Mouse (Mus musculus) limb, embryonic 10.5 days (tissue): ENCODE measurements at regions not wholly inside any gene's neighbourhood (a gene's known extent, or its start where the extent isn't known, plus 50 kb on each side); places are given as distances from the start of the nearest gene placed in this dataset.

ENCODE experiments used
- DNase-seq: peaks from one replicate; pipeline ENCODE4 v3.0.0-alpha.2; 2017; ENCODE audit warnings: low spot score
- H3K27ac ChIP-seq: fragments of 300-500 bp; sonication (generic); 2 replicates; pipeline ENCODE4 v1.5.1; 2016; ENCODE audit warnings: mild to moderate bottlenecking
- H3K27me3 ChIP-seq: fragments of 300-500 bp; sonication (generic); 2 replicates; pipeline ENCODE4 v1.6.1; 2016; ENCODE audit warnings: low read depth, mild to moderate bottlenecking; ENCODE audit not compliant: poor library complexity, severe bottlenecking
- H3K36me3 ChIP-seq: fragments of 300-500 bp; sonication (generic); 2 replicates; pipeline ENCODE4 v1.6.1; 2016; ENCODE audit warnings: mild to moderate bottlenecking, moderate library complexity
- H3K4me1 ChIP-seq: fragments of 300-500 bp; sonication (generic); 2 replicates; pipeline ENCODE4 v1.6.1; 2016
- H3K4me3 ChIP-seq: fragments of 300-500 bp; sonication (generic); 2 replicates; pipeline ENCODE4 v1.5.1; 2016; ENCODE audit warnings: mild to moderate bottlenecking, moderate library complexity
- H3K9me3 ChIP-seq: fragments of 300-500 bp; sonication (generic); replicated peaks from 2 replicates; pipeline ENCODE4 v1.6.1; 2016; ENCODE audit warnings: mild to moderate bottlenecking
- WGBS: fragments of 180-500 bp; shearing (Covaris S2); methylation state at CpG from one replicate; pipeline ENCODE4 v1.1.7; 2016; 5-methylcytosine and 5-hydroxymethylcytosine counted together

GRCm38 (mm10) chr14:99504909-99505308 lies 206.4 kb downstream of the Klf5 start:
- DNase-seq: no peak
- Histone ChIP-seq H3K27ac (no peak overlapping the region), H3K4me3 (no peak overlapping the region), H3K36me3 (no peaks in the 10 kb centered on the region), H3K27me3 (no peaks in the 10 kb centered on the region), H3K9me3 (no peaks in the 10 kb centered on the region), H3K4me1 (no peaks in the 10 kb centered on the region)
- 90% methylated on average over 4 of the region's 4 CpGs for WGBS

- WGBS: 61% methylated on average over 3 of the region's 3 CpGs
- H3K9me3 ChIP-seq: no peaks in the 10 kb centered on the region
- no peaks in the 10 kb centered on the region for H3K36me3 ChIP-seq
- H3K27ac ChIP-seq: no peak overlapping the region
- DNase-seq: no peak
- H3K4me3 ChIP-seq: no peak overlapping the region
- no peaks in the 10 kb centered on the region for H3K4me1 ChIP-seq
- no peaks in the 10 kb centered on the region for H3K27me3 ChIP-seq
Observed at GRCm38 (mm10) chr14:99509696-99510536, 211.4 kb downstream of the Klf5 start.

- Histone ChIP-seq H3K4me3 (no peak overlapping the region), H3K36me3 (no peaks in the 10 kb centered on the region), H3K9me3 (no peaks in the 10 kb centered on the region), H3K4me1 (no peaks in the 10 kb centered on the region), H3K27me3 (no peaks in the 10 kb centered on the region), H3K27ac (no peak overlapping the region)
- WGBS: 95% methylated on average over 1 of the region's 1 CpGs
- DNase-seq: no peak
Observed at GRCm38 (mm10) chr14:99515474-99515873, 217.0 kb downstream of the Klf5 start.

- H3K9me3 ChIP-seq: no peaks in the 10 kb centered on the region
- DNase-seq: no peak
- H3K27me3 ChIP-seq: no peaks in the 10 kb centered on the region
- no peaks in the 10 kb centered on the region for H3K4me1 ChIP-seq
- no peak overlapping the region for H3K4me3 ChIP-seq
- 93% methylated on average over 6 of the region's 6 CpGs for WGBS
- H3K36me3 ChIP-seq: no peaks in the 10 kb centered on the region
- H3K27ac ChIP-seq: no peak overlapping the region
Observed at GRCm38 (mm10) chr14:99516703-99517102, 218.2 kb downstream of the Klf5 start.

- WGBS: 83% methylated on average over 6 of the region's 6 CpGs
- Histone ChIP-seq H3K36me3 (no peaks in the 10 kb centered on the region), H3K27ac (no peak overlapping the region), H3K9me3 (no peaks in the 10 kb centered on the region), H3K27me3 (no peaks in the 10 kb centered on the region), H3K4me1 (no peaks in the 10 kb centered on the region), H3K4me3 (no peak overlapping the region)
- no peak for DNase-seq
Observed at GRCm38 (mm10) chr14:99520343-99520742, 221.9 kb downstream of the Klf5 start.

GRCm38 (mm10) chr14:99521954-99522523 lies 223.5 kb downstream of the Klf5 start:
- Histone ChIP-seq H3K27ac (no peak overlapping the region), H3K4me1 (no peaks in the 10 kb centered on the region), H3K27me3 (no peaks in the 10 kb centered on the region), H3K4me3 (no peak overlapping the region), H3K36me3 (no peaks in the 10 kb centered on the region), H3K9me3 (no peaks in the 10 kb centered on the region)
- no peak for DNase-seq
- WGBS: 90% methylated on average over 13 of the region's 13 CpGs

DNA sequence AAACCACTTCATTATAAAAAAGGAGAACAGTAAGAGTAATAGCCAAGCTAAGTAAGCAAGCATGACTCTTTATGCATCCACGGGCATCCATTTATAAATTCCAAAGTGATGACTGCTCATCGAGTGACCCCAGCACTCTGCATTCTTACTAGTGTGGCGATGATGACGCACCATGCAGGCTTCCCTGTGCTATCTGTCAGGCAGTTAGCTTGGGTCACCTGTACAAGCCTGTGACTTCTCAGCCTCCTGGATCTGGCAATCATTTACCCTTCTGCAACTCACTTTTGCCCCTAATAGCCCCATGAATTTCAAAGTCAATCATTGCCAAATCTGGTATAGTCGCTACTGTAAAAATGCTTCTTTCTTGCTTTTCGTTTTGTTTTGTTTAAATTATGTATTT lies 237.3 kb downstream of the Klf5 start:
- Histone ChIP-seq H3K4me1 (no peaks in the 10 kb centered on the region), H3K27ac (no peak overlapping the region), H3K27me3 (no peaks in the 10 kb centered on the region), H3K9me3 (no peaks in the 10 kb centered on the region), H3K4me3 (no peak overlapping the region), H3K36me3 (no peaks in the 10 kb centered on the region)
- DNase-seq: no peak
- WGBS: 90% methylated on average over 6 of the region's 6 CpGs

- H3K9me3 ChIP-seq: no peaks in the 10 kb centered on the region
- H3K36me3 ChIP-seq: no peaks in the 10 kb centered on the region
- H3K4me3 ChIP-seq: no peak overlapping the region
- no peak for DNase-seq
- 83% methylated on average over 1 of the region's 1 CpGs for WGBS
- H3K27ac ChIP-seq: no peak overlapping the region
- H3K27me3 ChIP-seq: no peaks in the 10 kb centered on the region
- no peaks in the 10 kb centered on the region for H3K4me1 ChIP-seq
Observed at GRCm38 (mm10) chr14:99537286-99537685, 238.8 kb downstream of the Klf5 start.

DNA sequence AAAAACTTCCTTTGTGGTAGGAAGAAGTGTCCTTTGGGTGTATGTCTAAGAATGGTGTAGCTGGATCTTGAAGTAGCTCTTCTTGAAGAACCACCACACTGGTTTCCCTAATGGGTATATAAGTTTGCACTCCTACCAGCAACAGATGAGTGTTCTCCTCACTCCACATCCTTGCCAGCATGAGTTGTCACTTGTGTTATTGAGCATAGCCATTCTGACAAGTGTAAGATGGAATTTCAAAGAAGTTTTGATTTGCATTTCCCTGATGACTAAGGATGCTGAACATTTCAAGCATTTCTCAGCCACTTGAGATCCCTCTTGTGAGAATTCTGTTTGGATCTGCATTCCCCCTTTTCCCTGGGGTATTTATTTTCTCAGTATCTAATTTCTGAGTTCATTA lies 243.2 kb downstream of the Klf5 start:
- no peaks in the 10 kb centered on the region for H3K9me3 ChIP-seq
- H3K36me3 ChIP-seq: no peaks in the 10 kb centered on the region
- H3K4me3 ChIP-seq: no peak overlapping the region
- no peak overlapping the region for H3K27ac ChIP-seq
- H3K4me1 ChIP-seq: no peaks in the 10 kb centered on the region
- no peak for DNase-seq
- H3K27me3 ChIP-seq: no peaks in the 10 kb centered on the region

DNA sequence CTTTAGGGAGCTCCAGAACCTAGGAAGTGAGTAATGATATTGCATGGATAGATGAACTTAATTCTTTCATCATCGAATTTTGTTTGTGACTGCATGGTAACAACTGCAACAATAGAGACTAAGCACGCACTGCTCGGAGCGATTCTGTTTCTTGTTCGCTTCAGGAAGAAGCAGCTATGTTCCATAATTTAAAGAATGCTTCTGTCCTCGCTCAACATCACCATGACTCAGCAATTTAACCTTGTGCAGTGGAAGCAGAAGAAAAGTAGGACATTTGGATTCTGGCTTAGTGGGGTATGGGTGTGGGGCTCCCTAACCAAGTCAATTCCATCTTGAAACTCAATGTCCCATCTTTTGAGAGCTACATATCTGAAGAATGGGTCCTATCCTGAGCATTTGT lies 249.4 kb downstream of the Klf5 start:
- Histone ChIP-seq H3K9me3 (no peaks in the 10 kb centered on the region), H3K27ac (no peak overlapping the region), H3K36me3 (no peaks in the 10 kb centered on the region), H3K4me1 (peaks cover 9% of the 10 kb centered on the region), H3K27me3 (no peaks in the 10 kb centered on the region), H3K4me3 (no peak overlapping the region)
- WGBS: 95% methylated on average over 6 of the region's 6 CpGs
- DNase-seq: no peak

DNA sequence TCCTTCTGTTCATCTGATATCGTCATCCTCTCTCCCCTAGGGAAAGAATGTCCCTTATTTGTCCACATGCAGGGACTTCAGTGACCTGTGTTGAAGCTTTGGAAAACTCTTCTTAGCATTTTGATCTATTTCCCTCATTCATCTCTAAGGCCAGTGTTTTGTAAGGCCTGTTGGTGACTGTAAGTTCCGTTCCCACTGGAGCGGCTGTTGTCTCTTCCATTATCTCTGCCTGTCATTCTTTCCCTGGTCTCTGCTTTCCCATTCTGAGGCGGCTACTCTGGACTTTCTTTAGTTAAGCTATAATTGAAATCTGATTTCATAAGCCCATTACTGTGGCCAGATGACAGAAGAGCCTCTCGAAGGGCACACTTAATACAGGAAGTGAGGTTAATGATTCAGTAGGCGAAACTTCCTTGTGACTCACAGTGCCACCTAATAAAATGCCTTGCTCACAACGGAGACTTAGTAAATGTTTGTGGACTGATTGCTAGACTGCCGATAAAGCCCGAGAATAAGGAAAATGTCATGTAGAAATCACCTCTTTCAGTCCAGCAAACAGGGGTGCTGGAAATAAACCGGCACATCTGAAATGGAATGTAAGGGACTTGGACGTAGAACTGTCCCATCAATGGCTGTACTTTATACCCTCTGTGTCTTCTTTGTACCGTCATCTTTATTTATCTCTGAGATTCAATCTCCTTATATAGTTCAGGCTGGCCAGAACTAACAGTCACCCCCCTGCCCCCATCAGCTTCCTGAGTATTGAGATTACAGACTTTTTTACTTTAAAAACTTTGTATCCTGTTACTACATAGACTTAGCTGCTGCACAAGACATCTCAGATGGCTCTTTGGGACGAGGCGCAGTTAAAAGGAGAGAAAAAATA lies 250.1 kb downstream of the Klf5 start:
- H3K9me3 ChIP-seq: no peaks in the 10 kb centered on the region
- no peaks in the 10 kb centered on the region for H3K36me3 ChIP-seq
- H3K4me1 ChIP-seq: peaks cover 9% of the 10 kb centered on the region
- no peaks in the 10 kb centered on the region for H3K27me3 ChIP-seq
- no peak for DNase-seq
- no peak overlapping the region for H3K27ac ChIP-seq
- WGBS: 66% methylated on average over 14 of the region's 14 CpGs
- H3K4me3 ChIP-seq: no peak overlapping the region

- Histone ChIP-seq H3K27ac (no peak overlapping the region), H3K27me3 (no peaks in the 10 kb centered on the region), H3K4me3 (no peak overlapping the region), H3K9me3 (no peaks in the 10 kb centered on the region), H3K36me3 (no peaks in the 10 kb centered on the region), H3K4me1 (no peaks in the 10 kb centered on the region)
- WGBS: 88% methylated on average over 9 of the region's 9 CpGs
- no peak for DNase-seq
Observed at GRCm38 (mm10) chr14:99564024-99564423, 265.5 kb downstream of the Klf5 start.

DNA sequence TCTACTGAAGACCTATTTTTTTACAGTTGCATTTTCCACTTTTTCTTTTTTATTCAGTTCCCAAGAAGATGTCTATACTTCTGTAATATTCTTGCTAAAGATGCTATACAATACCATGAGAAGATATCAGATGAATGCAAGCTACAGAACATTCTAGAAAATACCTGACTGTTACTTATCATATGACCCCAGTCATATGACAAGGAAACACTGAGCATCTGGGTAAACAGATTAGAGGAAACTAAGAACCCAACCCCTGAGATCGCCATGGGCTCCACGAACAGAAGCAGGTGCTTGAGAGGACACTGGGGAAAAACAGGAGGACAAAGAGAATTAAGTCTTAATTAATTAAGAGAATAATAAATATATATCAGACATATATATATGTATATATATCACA lies 275.7 kb downstream of the Klf5 start:
- Histone ChIP-seq H3K4me1 (peaks cover 10% of the 10 kb centered on the region), H3K9me3 (no peaks in the 10 kb centered on the region), H3K27me3 (no peaks in the 10 kb centered on the region), H3K4me3 (no peak overlapping the region), H3K36me3 (no peaks in the 10 kb centered on the region), H3K27ac (no peak overlapping the region)
- 93% methylated on average over 2 of the region's 2 CpGs for WGBS
- no peak for DNase-seq
